ENCODE assay signal across 26 mouse cellular contexts in genomic region chr11:109790221-109790620, GRCm38 (mm10). TPM values are rescaled to one million over a fixed set of nuclear protein-coding genes. Genes with fewer than 3 reads are reported as not detected.
DNase-seq lines count a peak whose midpoint lies in the region; ATAC-seq lines count a peak whose summit lies in the region.
"Had no signal": no experiment of that assay in that cellular context is flagged by ENCODE, and none has a peak within 500 bp of the region (broad histone marks: within the 10 kb centered on the region; RNA-seq: fewer than 3 reads in every experiment).

No protein-coding gene starts in this region.

- no peak overlapping the region for H3K4me2 ChIP-seq in kidney, embryonic 16.5 days (replicated peaks; ENCODE audit: low read depth, low read length)
- H3K4me2 ChIP-seq: embryonic facial prominence, embryonic 12.5 days; forebrain, embryonic 13.5 days had no signal

- no peak for ATAC-seq in kidney, embryonic 16.5 days (ENCODE audit: low FRiP score, low TSS enrichment)
- ATAC-seq: activated CD4-positive, CD25-positive, alpha-beta regulatory T cell, adult 4 months; CD4-positive, CD25-positive, alpha-beta regulatory T cell, adult 4 months; forebrain, embryonic 13.5 days; forebrain, embryonic 16.5 days; Patski had no signal

- H3K4me3 ChIP-seq in kidney, embryonic 16.5 days (ENCODE audit: low read length), result no peak overlapping the region
- H3K4me3 ChIP-seq: embryonic facial prominence, embryonic 10.5 days; embryonic facial prominence, embryonic 12.5 days; forebrain, embryonic 13.5 days had no signal

- no peak overlapping the region for H3K9ac ChIP-seq in kidney, embryonic 16.5 days (replicated peaks; ENCODE audit: low read length)
- H3K9ac ChIP-seq: embryonic facial prominence, embryonic 12.5 days; forebrain, embryonic 13.5 days had no signal

- peak; percentile 56 for DNase-seq in CD4-positive helper T cell, adult 2 months (ENCODE audit: low read depth, low spot score)
- peak; percentile 59 for DNase-seq in induced T-regulatory cell, adult 2 months (ENCODE audit: low read depth)
- no peak for DNase-seq in B cell, adult 2 months
- no peak for DNase-seq in layer of hippocampus, adult 9-10 months (ENCODE audit: low spot score)
- DNase-seq: adrenal gland, adult 8-10 months; adrenal gland, postnatal 14 days; adrenal gland, postnatal 36 days; cerebellum, adult 11-12 months; cerebellum, adult 2 months; cerebellum, adult 9-10 months; cerebellum, postnatal 10 days; cerebellum, postnatal 25 days had no signal

- no peaks in the 10 kb centered on the region for H3K27me3 ChIP-seq in kidney, embryonic 16.5 days (ENCODE audit: insufficient read depth, low read length)
- H3K27me3 ChIP-seq: CH12.LX; embryonic facial prominence, embryonic 12.5 days; forebrain, embryonic 13.5 days; Patski had no signal

- no peak overlapping the region for H3K27ac ChIP-seq in kidney, embryonic 16.5 days (ENCODE audit: low read length)
- H3K27ac ChIP-seq: embryonic facial prominence, embryonic 10.5 days; embryonic facial prominence, embryonic 12.5 days; forebrain, embryonic 13.5 days had no signal

- no peaks in the 10 kb centered on the region for H3K9me3 ChIP-seq in kidney, embryonic 16.5 days (ENCODE audit: low read length)
- H3K9me3 ChIP-seq: embryonic facial prominence, embryonic 10.5 days; embryonic facial prominence, embryonic 12.5 days; forebrain, embryonic 13.5 days had no signal

- no peaks in the 10 kb centered on the region for H3K4me1 ChIP-seq in kidney, embryonic 16.5 days (ENCODE audit: insufficient read depth, low read length)
- H3K4me1 ChIP-seq: embryonic facial prominence, embryonic 10.5 days; embryonic facial prominence, embryonic 12.5 days; forebrain, embryonic 13.5 days had no signal

- 75% methylated on average over 8 of the region's 8 CpGs for WGBS in kidney, embryonic 16.5 days

- no peaks in the 10 kb centered on the region for H3K36me3 ChIP-seq in kidney, embryonic 16.5 days (ENCODE audit: insufficient read depth, low read length)
- H3K36me3 ChIP-seq: embryonic facial prominence, embryonic 10.5 days; embryonic facial prominence, embryonic 12.5 days; G1E had no signal

RNA-seq across cellular contexts. Expression of gene 1700012B07Rik, which starts 37.6 kb away (rescaled TPM):
- not detected in 2 replicates for polyA plus RNA-seq in kidney, embryonic 16.5 days (2015; fragmentation: Nextera tagmentation; extraction: Ambion mirVana)
- polyA plus RNA-seq: cerebellum, adult 2 months; cortical plate, adult 2 months; embryonic facial prominence, embryonic 10.5 days; embryonic facial prominence, embryonic 12.5 days; embryonic facial prominence, embryonic 14.5 days; forebrain, embryonic 11.5 days; forebrain, embryonic 13.5 days; forebrain, embryonic 16.5 days; frontal cortex, adult 2 months; G1E; Patski had no signal

Comparison
In these comparisons a context has a peak if more than half of its experiments do, and no peak if none do; other contexts are left out.
1. DNase-seq: peak in CD4-positive helper T cell, adult 2 months (single experiment) and induced T-regulatory cell, adult 2 months (single experiment); none in B cell, adult 2 months (0 of 2) and layer of hippocampus, adult 9-10 months (single experiment).